Mouse (Mus musculus) layer of hippocampus, adult 8-10 months (tissue): ENCODE results near the gene Olfr571. TPM values are rescaled to one million over a fixed set of nuclear protein-coding genes. Genes with fewer than 3 reads are reported as not detected.

Source experiments
- DNase-seq, 2 experiments: peaks; one replicate each; pipeline ENCODE4 v3.0.0; 2022; ENCODE audit warnings: low spot score in 2 of 2
- total RNA-seq, 4 experiments: library from RNA; stranded (reverse); gene quantifications; 2 replicates each; pipeline ENCODE4 v1.2.4; 2022

The Olfr571 gene
- total RNA-seq: not detected

GRCm38 (mm10) chr7:102917032-102917875, at the start of gene Olfr571:
Gene Olfr571, minus strand, starts transcription at chr7:102917536.
- DNase-seq: no peak

- DNase-seq: no peak
These were observed 45.0 kb upstream of the Olfr571 start, which contains the start of gene Olfr576 for GRCm38 (mm10) chr7:102962360-102962759. Gene Olfr576, plus strand, starts transcription at chr7:102962660.

GRCm38 (mm10) chr7:102958593-102958992, 41.3 kb upstream of the Olfr571 start, which contains the start of gene Olfr575:
Gene Olfr575, minus strand, starts transcription at chr7:102958775.
- DNase-seq: no peak

GRCm38 (mm10) chr7:102958137-102958536, 40.8 kb upstream of the Olfr571 start:
- no peak for DNase-seq

- DNase-seq: no peak
These were observed 33.4 kb upstream of the Olfr571 start for GRCm38 (mm10) chr7:102950732-102951131.

GRCm38 (mm10) chr7:102948167-102948566, 30.8 kb upstream of the Olfr571 start, which contains the start of gene Olfr574:
Gene Olfr574, plus strand, starts transcription at chr7:102948467.
- DNase-seq: no peak

GRCm38 (mm10) chr7:102943417-102943816, 26.1 kb upstream of the Olfr571 start:
- no peak for DNase-seq

- no peak for DNase-seq
These were observed 25.1 kb upstream of the Olfr571 start, which contains the start of gene Olfr573-ps1 for GRCm38 (mm10) chr7:102942475-102942874. Gene Olfr573-ps1, minus strand, starts transcription at chr7:102942575.

GRCm38 (mm10) chr7:102927105-102927504, 9.8 kb upstream of the Olfr571 start:
- no peak for DNase-seq

GRCm38 (mm10) chr7:102924109-102924508, 6.8 kb upstream of the Olfr571 start, which contains the start of gene Olfr572:
Gene Olfr572, plus strand, starts transcription at chr7:102924409.
- no peak for DNase-seq

- DNase-seq: no peak
These were observed 2.3 kb upstream of the Olfr571 start for GRCm38 (mm10) chr7:102919632-102920031.

GRCm38 (mm10) chr7:102916405-102916804, 931 bp downstream of the Olfr571 start:
- DNase-seq: no peak

GRCm38 (mm10) chr7:102915261-102915660, 2.1 kb downstream of the Olfr571 start:
- no peak for DNase-seq

GRCm38 (mm10) chr7:102890782-102891181, 26.6 kb downstream of the Olfr571 start, which contains the start of gene Olfr569:
Gene Olfr569, minus strand, starts transcription at chr7:102890882.
- DNase-seq: no peak

- no peak for DNase-seq
These were observed 40.5 kb downstream of the Olfr571 start, which contains the start of gene Olfr568 for GRCm38 (mm10) chr7:102876822-102877221. Gene Olfr568, plus strand, starts transcription at chr7:102877122.

- no peak for DNase-seq
These were observed 58.7 kb downstream of the Olfr571 start, which contains the start of gene Olfr566 for GRCm38 (mm10) chr7:102858665-102859064. Gene Olfr566, minus strand, starts transcription at chr7:102858765.

GRCm38 (mm10) chr7:102855807-102856206, 61.5 kb downstream of the Olfr571 start:
- DNase-seq: no peak

Other genes with a start within 250 kb of the Olfr571 start
- gene Trim68, start 230.2 kb downstream of the Olfr571 start, total RNA-seq: 1 to 10 TPM; 6.8 to 8.6 (median 8.0) TPM
- gene Olfr557, start 221.6 kb downstream of the Olfr571 start, total RNA-seq: under 1 TPM; 0.12 to 0.85 (median 0.17) TPM
- gene Olfr558, start 215.3 kb downstream of the Olfr571 start, total RNA-seq: under 1 TPM; 0.31 to 0.49 (median 0.39) TPM
- not detected for gene Olfr33, start 198.5 kb downstream of the Olfr571 start, total RNA-seq
- not detected for gene Olfr559, start 190.0 kb downstream of the Olfr571 start, total RNA-seq
- not detected for gene Olfr560, start 158.2 kb downstream of the Olfr571 start, total RNA-seq
- under 1 TPM in 3 of 4 experiments, not detected in 1; 0.13 to 0.37 (median 0.16) TPM for gene Olfr78, start 158.1 kb downstream of the Olfr571 start, total RNA-seq
- not detected for gene Olfr561, start 146.3 kb downstream of the Olfr571 start, total RNA-seq
- under 1 TPM in 3 of 4 experiments, not detected in 1; 0.40 to 0.68 (median 0.51) TPM for gene Olfr564, start 114.1 kb downstream of the Olfr571 start, total RNA-seq
- gene Olfr566, start 58.8 kb downstream of the Olfr571 start, total RNA-seq: not detected
- gene Olfr568, start 40.4 kb downstream of the Olfr571 start, total RNA-seq: not detected
- gene Olfr569, start 26.7 kb downstream of the Olfr571 start, total RNA-seq: not detected
- not detected for gene Olfr570, start 23.0 kb downstream of the Olfr571 start, total RNA-seq
- not detected for gene Olfr572, start 6.9 kb upstream of the Olfr571 start, total RNA-seq
- not detected for gene Olfr573-ps1, start 25.0 kb upstream of the Olfr571 start, total RNA-seq
- gene Olfr574, start 30.9 kb upstream of the Olfr571 start, total RNA-seq: not detected
- gene Olfr575, start 41.2 kb upstream of the Olfr571 start, total RNA-seq: not detected
- gene Olfr576, start 45.1 kb upstream of the Olfr571 start, total RNA-seq: not detected
- not detected for gene Olfr577, start 58.4 kb upstream of the Olfr571 start, total RNA-seq
- gene Olfr578, start 71.8 kb upstream of the Olfr571 start, total RNA-seq: not detected
- gene Olfr582, start 120.5 kb upstream of the Olfr571 start, total RNA-seq: not detected
- gene Olfr583, start 133.8 kb upstream of the Olfr571 start, total RNA-seq: not detected
- gene Olfr584, start 164.3 kb upstream of the Olfr571 start, total RNA-seq: not detected
- gene Olfr585, start 180.2 kb upstream of the Olfr571 start, total RNA-seq: not detected
- not detected for gene Olfr586, start 208.1 kb upstream of the Olfr571 start, total RNA-seq
- gene Olfr588-ps1, start 223.3 kb upstream of the Olfr571 start, total RNA-seq: not detected
- gene Olfr589, start 238.8 kb upstream of the Olfr571 start, total RNA-seq: not detected